Mouse (Mus musculus) forebrain, embryonic 16.5 days (tissue): ENCODE results near the gene Gins3. TPM values are rescaled to one million over a fixed set of nuclear protein-coding genes. Genes with fewer than 3 reads are reported as not detected.
A peak's percentile ranks its signal among the peaks of the same experiment; 100 is the strongest.

Experiments used
- ATAC-seq: fragments of 200-750 bp; cut with Nextera tagmentation; 2 replicates; pipeline ENCODE4 v1.8.0; 2017; ENCODE audit warnings: mild to moderate bottlenecking, moderate library complexity
- H3K27ac ChIP-seq: fragments of 300-500 bp; sonication (generic); 2 replicates; pipeline ENCODE4 v1.5.1; 2014; ENCODE audit warnings: low read length, control low read depth
- H3K27me3 ChIP-seq: fragments of 300-500 bp; sonication (generic); replicated peaks from 2 replicates; pipeline ENCODE4 v1.6.1; 2014; ENCODE audit warnings: low read length; ENCODE audit not compliant: control insufficient read depth, insufficient read depth
- H3K36me3 ChIP-seq: fragments of 300-500 bp; sonication (generic); 2 replicates; pipeline ENCODE4 v1.6.1; 2014; ENCODE audit not compliant: control insufficient read depth, insufficient read depth
- H3K4me1 ChIP-seq: fragments of 300-500 bp; sonication (generic); replicated peaks from 2 replicates; pipeline ENCODE4 v1.6.1; 2014; ENCODE audit warnings: low read length; ENCODE audit not compliant: control insufficient read depth, insufficient read depth
- H3K4me2 ChIP-seq: fragments of 300-500 bp; sonication (generic); 2 replicates; pipeline ENCODE4 v1.6.1; 2014; ENCODE audit warnings: mild to moderate bottlenecking, low read length, control low read depth
- H3K4me3 ChIP-seq: fragments of 300-500 bp; sonication (generic); replicated peaks from 2 replicates; pipeline ENCODE4 v1.5.1; 2014; ENCODE audit warnings: mild to moderate bottlenecking, low read length, control low read depth
- H3K9ac ChIP-seq: fragments of 300-500 bp; sonication (generic); replicated peaks from 2 replicates; pipeline ENCODE4 v1.6.1; 2014; ENCODE audit warnings: low read depth, low read length, control low read depth
- H3K9me3 ChIP-seq: fragments of 300-500 bp; sonication (generic); 2 replicates; pipeline ENCODE4 v1.6.1; 2016; ENCODE audit warnings: low read length; ENCODE audit not compliant: control insufficient read depth
- WGBS: fragments of 180-500 bp; shearing (Covaris S2); extraction: QIAGEN DNeasy Blood & Tissue Kit; methylation state at CpG from one replicate; pipeline ENCODE4 v1.1.7; 2014; 5-methylcytosine and 5-hydroxymethylcytosine counted together
- polyA plus RNA-seq: library from polyadenylated mRNA; unstranded; fragments of >200 nt; fragmentation: Nextera tagmentation; extraction: Ambion mirVana; gene quantifications from 2 replicates; pipeline ENCODE4 v1.2.1, GENCODE M21; 2015

Gene Gins3
- 10.8 and 11.5 TPM in 2 replicates for polyA plus RNA-seq

DNA sequence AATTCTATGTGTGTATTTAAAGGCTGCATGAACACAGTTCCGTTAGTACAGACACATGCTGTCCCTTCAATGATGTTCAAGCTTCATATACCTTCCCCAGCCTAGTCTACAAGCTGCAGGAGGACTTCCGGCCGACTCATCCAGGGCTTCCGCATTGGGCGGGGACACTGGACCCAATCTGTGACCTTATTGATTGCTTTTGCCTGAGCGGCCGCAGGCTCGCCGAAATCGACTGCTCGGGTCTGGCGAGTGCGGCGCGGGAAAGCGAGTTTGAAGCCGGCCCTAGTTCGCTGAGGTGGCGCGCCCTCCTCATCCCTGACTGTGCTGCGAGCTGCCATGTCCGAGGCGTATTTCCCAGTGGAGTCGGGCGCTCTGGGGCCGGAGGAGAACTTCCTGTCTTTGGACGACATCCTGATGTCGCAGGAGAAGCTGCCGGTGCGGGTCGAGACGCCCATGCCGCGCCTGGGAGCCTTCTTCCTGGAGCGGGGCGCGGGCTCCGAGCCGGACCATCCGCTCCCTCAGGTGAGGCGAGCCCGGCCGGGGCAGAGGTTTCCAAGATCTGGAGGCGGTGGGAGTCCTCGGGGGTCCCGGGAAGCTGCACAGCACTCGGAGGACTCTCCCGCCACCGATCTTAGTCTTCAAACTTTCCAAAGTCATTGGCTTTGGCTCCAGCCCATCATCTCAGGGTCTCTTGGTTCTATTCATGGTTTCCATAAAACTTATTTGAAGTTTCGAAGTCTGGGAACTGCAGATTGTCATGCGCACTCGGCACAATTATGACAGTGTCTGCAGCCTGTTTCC is at the start of gene Gins3:
Gins3 (plus strand) TSS at position 192 of the 801 bp plus-strand sequence.
- no peaks in the 10 kb centered on the region; the same call in 1 of the 2 replicates for H3K27me3 ChIP-seq
- WGBS: under 1% methylated on average over 52 of the region's 52 CpGs
- H3K4me2 ChIP-seq: peak within 1 kb of the TSS; percentile 89
- no peaks in the 10 kb centered on the region for H3K9me3 ChIP-seq
- peak within 1 kb of the TSS; percentile 68 for H3K9ac ChIP-seq
- no peaks in the 10 kb centered on the region for H3K36me3 ChIP-seq
- peaks cover 9% of the 10 kb centered on the region for H3K4me1 ChIP-seq
- H3K27ac ChIP-seq: no peak within 1 kb of the TSS
- H3K4me3 ChIP-seq: peak within 1 kb of the TSS; percentile 58
- peak; percentile 97 for ATAC-seq

- Histone ChIP-seq H3K27me3 (no peaks in the 10 kb centered on the region), H3K9me3 (no peaks in the 10 kb centered on the region), H3K36me3 (no peaks in the 10 kb centered on the region), H3K27ac (no peak overlapping the region), H3K4me3 (no peak overlapping the region), H3K9ac (no peak overlapping the region), H3K4me1 (no peaks in the 10 kb centered on the region), H3K4me2 (no peak overlapping the region)
- WGBS: 81% methylated on average over 1 of the region's 1 CpGs
- ATAC-seq: no peak
Measured at GRCm38 (mm10) chr8:95587339-95587738, 45.9 kb upstream of the Gins3 start.

- Histone ChIP-seq H3K36me3 (no peaks in the 10 kb centered on the region), H3K4me1 (no peaks in the 10 kb centered on the region), H3K9ac (no peak overlapping the region), H3K9me3 (no peaks in the 10 kb centered on the region), H3K27ac (no peak overlapping the region), H3K27me3 (no peaks in the 10 kb centered on the region), H3K4me3 (no peak overlapping the region), H3K4me2 (no peak overlapping the region)
- no peak for ATAC-seq
- 68% methylated on average over 10 of the region's 10 CpGs for WGBS
Measured at GRCm38 (mm10) chr8:95589282-95589681, 44.0 kb upstream of the Gins3 start.

DNA sequence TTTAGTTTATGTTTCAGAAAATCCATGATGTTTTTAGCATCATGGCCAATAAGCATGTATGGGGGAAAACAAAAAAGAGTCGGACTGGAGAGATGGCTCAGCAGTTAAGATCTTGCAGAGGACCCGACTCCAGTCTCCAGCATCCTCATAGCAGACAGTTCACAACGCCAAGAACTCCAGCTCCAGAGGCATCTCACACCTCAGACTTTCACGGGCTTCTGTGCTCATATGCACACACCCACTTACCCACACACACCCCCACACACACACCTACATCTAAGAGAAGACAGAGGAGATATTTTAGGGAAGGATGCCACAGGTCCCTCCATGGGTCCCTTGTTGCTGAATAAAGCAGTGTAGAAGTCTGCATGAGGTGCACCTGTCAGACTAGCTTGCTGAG is 42.7 kb upstream of the Gins3 start:
- H3K9me3 ChIP-seq: no peaks in the 10 kb centered on the region
- no peak overlapping the region for H3K4me2 ChIP-seq
- 86% methylated on average over 4 of the region's 4 CpGs for WGBS
- no peak overlapping the region for H3K27ac ChIP-seq
- H3K9ac ChIP-seq: no peak overlapping the region
- no peaks in the 10 kb centered on the region for H3K4me1 ChIP-seq
- no peak overlapping the region for H3K4me3 ChIP-seq
- no peaks in the 10 kb centered on the region for H3K27me3 ChIP-seq
- no peak for ATAC-seq
- H3K36me3 ChIP-seq: no peaks in the 10 kb centered on the region

- H3K27ac ChIP-seq: no peak overlapping the region
- H3K4me2 ChIP-seq: no peak overlapping the region
- H3K27me3 ChIP-seq: no peaks in the 10 kb centered on the region
- no peak overlapping the region for H3K4me3 ChIP-seq
- no peaks in the 10 kb centered on the region for H3K9me3 ChIP-seq
- no peaks in the 10 kb centered on the region for H3K4me1 ChIP-seq
- 87% methylated on average over 12 of the region's 12 CpGs for WGBS
- H3K9ac ChIP-seq: no peak overlapping the region
- no peaks in the 10 kb centered on the region for H3K36me3 ChIP-seq
- no peak for ATAC-seq
Measured at GRCm38 (mm10) chr8:95592131-95592780, 41.0 kb upstream of the Gins3 start.

DNA sequence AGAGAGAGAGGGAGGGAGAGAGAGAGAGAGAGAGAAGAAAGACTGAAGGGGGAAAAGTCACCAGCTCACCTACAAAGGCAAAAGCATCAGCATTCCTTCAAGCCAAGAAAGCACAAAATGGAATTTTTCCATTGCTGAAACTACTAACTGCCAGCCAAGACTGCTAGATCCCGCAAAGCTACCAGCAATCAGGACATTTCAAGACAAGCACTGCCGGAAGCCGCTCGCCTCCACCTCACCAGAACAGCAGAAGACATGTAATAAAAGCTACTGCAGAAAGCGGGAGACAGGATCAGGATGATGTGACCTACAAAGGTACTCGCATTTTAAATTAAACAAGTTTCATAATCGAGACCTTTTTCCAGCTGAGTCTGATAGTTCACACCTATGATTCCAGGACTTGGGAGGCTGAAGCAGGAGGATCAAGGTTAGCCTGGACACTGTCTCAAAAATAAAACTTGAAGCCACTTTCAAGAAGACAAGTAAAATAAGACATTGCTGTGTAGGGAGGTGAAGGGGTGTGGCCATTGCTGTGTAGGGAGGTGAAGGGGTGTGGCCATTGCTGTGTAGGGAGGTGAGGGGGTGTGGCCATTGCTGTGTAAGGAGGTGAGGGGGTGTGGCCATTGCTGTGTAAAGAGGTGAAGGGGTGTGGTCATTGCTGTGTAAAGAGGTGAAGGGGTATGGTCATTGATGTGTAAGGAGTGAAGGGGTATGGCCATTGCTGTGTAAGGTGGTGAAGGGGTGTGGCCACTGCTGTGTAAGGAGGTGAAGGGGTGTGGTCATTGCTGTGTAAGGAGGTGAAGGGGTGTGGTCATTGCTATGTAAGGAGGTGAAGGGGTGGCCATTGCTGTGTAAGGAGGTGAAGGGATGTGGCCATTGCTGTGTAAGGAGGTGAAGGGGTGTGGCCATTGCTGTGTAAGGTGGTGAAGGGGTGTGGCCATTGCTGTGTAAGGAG is 39.5 kb upstream of the Gins3 start:
- H3K4me1 ChIP-seq: no peaks in the 10 kb centered on the region
- H3K9me3 ChIP-seq: no peaks in the 10 kb centered on the region
- H3K27ac ChIP-seq: no peak overlapping the region
- no peak for ATAC-seq
- WGBS: 96% methylated on average over 7 of the region's 7 CpGs
- no peaks in the 10 kb centered on the region for H3K36me3 ChIP-seq
- H3K27me3 ChIP-seq: no peaks in the 10 kb centered on the region
- no peak overlapping the region for H3K4me3 ChIP-seq
- H3K4me2 ChIP-seq: no peak overlapping the region
- H3K9ac ChIP-seq: no peak overlapping the region

GRCm38 (mm10) chr8:95595131-95595530 is 38.1 kb upstream of the Gins3 start:
- Histone ChIP-seq H3K4me3 (no peak overlapping the region), H3K4me2 (no peak overlapping the region), H3K27ac (no peak overlapping the region), H3K4me1 (peaks cover 3% of the 10 kb centered on the region), H3K9ac (no peak overlapping the region), H3K36me3 (no peaks in the 10 kb centered on the region), H3K27me3 (no peaks in the 10 kb centered on the region), H3K9me3 (no peaks in the 10 kb centered on the region)
- WGBS: 86% methylated on average over 14 of the region's 14 CpGs
- ATAC-seq: no peak

GRCm38 (mm10) chr8:95596841-95597241 is 36.4 kb upstream of the Gins3 start:
- no peak overlapping the region for H3K4me3 ChIP-seq
- no peak for ATAC-seq
- no peaks in the 10 kb centered on the region for H3K36me3 ChIP-seq
- no peak overlapping the region for H3K27ac ChIP-seq
- WGBS: 82% methylated on average over 4 of the region's 4 CpGs
- H3K27me3 ChIP-seq: no peaks in the 10 kb centered on the region
- peaks cover 3% of the 10 kb centered on the region for H3K4me1 ChIP-seq
- no peak overlapping the region for H3K4me2 ChIP-seq
- no peaks in the 10 kb centered on the region for H3K9me3 ChIP-seq
- no peak overlapping the region for H3K9ac ChIP-seq

GRCm38 (mm10) chr8:95599861-95600260 is 33.4 kb upstream of the Gins3 start:
- H3K4me3 ChIP-seq: no peak overlapping the region; the same call in 1 of the 2 replicates
- H3K36me3 ChIP-seq: no peaks in the 10 kb centered on the region
- WGBS: 7% methylated on average over 11 of the region's 11 CpGs
- peaks cover 3% of the 10 kb centered on the region for H3K4me1 ChIP-seq
- no peaks in the 10 kb centered on the region for H3K9me3 ChIP-seq
- no peak overlapping the region for H3K9ac ChIP-seq
- ATAC-seq: 0 out of 2 replicates have a peak, but pooled peaks have one; percentile 50
- no peak overlapping the region for H3K27ac ChIP-seq
- H3K4me2 ChIP-seq: peak overlapping the region; percentile 27; the same call in 1 of the 2 replicates
- H3K27me3 ChIP-seq: no peaks in the 10 kb centered on the region
